ENCODE assay signal across 8 mouse cellular contexts in the genomic region with DNA sequence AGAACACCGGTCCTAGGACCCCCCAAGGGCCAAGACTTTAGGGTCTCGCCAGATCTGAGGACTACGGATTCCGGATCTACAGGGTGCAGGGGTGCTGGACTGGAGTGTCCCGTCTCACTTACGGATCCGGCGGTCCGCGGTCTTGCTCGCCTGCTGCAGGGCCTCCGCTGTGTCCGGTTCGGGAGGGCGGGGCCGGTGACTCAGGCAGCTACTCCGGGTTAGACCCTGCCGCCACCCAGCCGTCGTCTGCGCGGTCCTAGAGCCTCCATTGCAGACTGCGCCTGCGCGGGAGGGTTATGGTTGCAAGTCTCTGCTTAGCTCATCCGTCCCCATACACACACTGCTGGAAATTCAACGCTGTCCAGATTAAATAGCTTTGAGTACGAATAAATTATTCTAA. TPM values are rescaled to one million over a fixed set of nuclear protein-coding genes. Genes with fewer than 3 reads are reported as not detected.
A peak's percentile ranks its signal among the peaks of the same experiment; 100 is the strongest.
DNase-seq lines count a peak whose midpoint lies in the region; ATAC-seq lines count a peak whose summit lies in the region.

No protein-coding gene starts in this region.

- 0% methylated on average over 28 of the region's 28 CpGs for WGBS in heart, embryonic 14.5 days
- 1% methylated on average over 28 of the region's 28 CpGs for WGBS in liver, embryonic 13.5 days (ENCODE audit: insufficient replicate concordance)
- 0% methylated on average over 28 of the region's 28 CpGs for WGBS in stomach, embryonic 16.5 days

- ATAC-seq in erythroid progenitor cell, adult 5-6 weeks (replicated peaks; ENCODE audit: low FRiP score, poor library complexity, severe bottlenecking), result peak; percentile 88
- ATAC-seq in heart, embryonic 14.5 days (ENCODE audit: insufficient number of reproducible peaks, insufficient read depth, low FRiP score, low read depth), result peak; percentile 88
- ATAC-seq in liver, embryonic 13.5 days (ENCODE audit: low read depth), result peak; percentile 90
- peak; percentile 92 for ATAC-seq in stomach, embryonic 16.5 days (ENCODE audit: insufficient read depth, low FRiP score)

- H3K4me2 ChIP-seq in heart, embryonic 14.5 days (ENCODE audit: low read length), result peak overlapping the region; percentile 87
- peak overlapping the region; percentile 94 for H3K4me2 ChIP-seq in liver, embryonic 13.5 days
- H3K4me2 ChIP-seq in stomach, embryonic 16.5 days (ENCODE audit: low read depth, low read length), result peak overlapping the region; percentile 90

- H3K27me3 ChIP-seq in heart, embryonic 14.5 days (ENCODE audit: control insufficient read depth, insufficient read depth, low read length), result no peaks in the 10 kb centered on the region
- H3K27me3 ChIP-seq in liver, embryonic 13.5 days, result no peaks in the 10 kb centered on the region
- H3K27me3 ChIP-seq in stomach, embryonic 16.5 days (ENCODE audit: control insufficient read depth, insufficient read depth, low read length), result no peaks in the 10 kb centered on the region

- peaks cover 29% of the 10 kb centered on the region for H3K36me3 ChIP-seq in heart, embryonic 14.5 days (ENCODE audit: control insufficient read depth, insufficient read depth, low read length)
- H3K36me3 ChIP-seq in liver, embryonic 13.5 days, result peaks cover 30% of the 10 kb centered on the region
- peaks cover 10% of the 10 kb centered on the region; the same call in 1 of the 2 replicates for H3K36me3 ChIP-seq in stomach, embryonic 16.5 days (ENCODE audit: control insufficient read depth, insufficient read depth, low read length)

- peak overlapping the region; percentile 80 to 87 for H3K27ac ChIP-seq in heart, embryonic 14.5 days (replicated peaks in 1 of 2; ENCODE audit: control insufficient read depth in 1 of 2, insufficient read depth in 1 of 2, low read depth in 2 of 2, low read length in 2 of 2)
- peak overlapping the region; percentile 95 for H3K27ac ChIP-seq in liver, embryonic 13.5 days
- peak overlapping the region; percentile 96 for H3K27ac ChIP-seq in stomach, embryonic 16.5 days (ENCODE audit: low read length)

- no peaks in the 10 kb centered on the region for H3K9me3 ChIP-seq in heart, embryonic 14.5 days (ENCODE audit: control insufficient read depth, low read length)
- H3K9me3 ChIP-seq in liver, embryonic 13.5 days (replicated peaks), result no peaks in the 10 kb centered on the region
- no peaks in the 10 kb centered on the region for H3K9me3 ChIP-seq in stomach, embryonic 16.5 days (replicated peaks; ENCODE audit: control insufficient read depth, low read length)

- DNase-seq in CD4-positive helper T cell, adult 2 months (ENCODE audit: low read depth, low spot score), result peak; percentile 93
- peak; percentile 80 for DNase-seq in brain, embryonic 18.5 days (ENCODE audit: low read depth, low spot score)
- DNase-seq in kidney, postnatal 14 days, result peak; percentile 97
- DNase-seq in liver, embryonic 13.5 days, result peak; percentile 95
- DNase-seq in neural tube, embryonic 10.5 days (ENCODE audit: extremely low spot score, low spot score), result peak; percentile 97

- H3K4me1 ChIP-seq in heart, embryonic 14.5 days (ENCODE audit: control insufficient read depth in 2 of 2, insufficient read depth in 2 of 2, low read length in 2 of 2), result peaks cover 12 to 16% of the 10 kb centered on the region in 2 experiments
- peaks cover 43% of the 10 kb centered on the region for H3K4me1 ChIP-seq in liver, embryonic 13.5 days (replicated peaks)
- peaks cover 22% of the 10 kb centered on the region for H3K4me1 ChIP-seq in stomach, embryonic 16.5 days (ENCODE audit: control insufficient read depth, insufficient read depth, low read length)

- peak overlapping the region; percentile 71 to 75 for H3K4me3 ChIP-seq in heart, embryonic 14.5 days (ENCODE audit: control insufficient read depth in 1 of 2, insufficient read depth in 1 of 2, low read depth in 1 of 2, low read length in 2 of 2)
- peak overlapping the region; percentile 86 for H3K4me3 ChIP-seq in liver, embryonic 13.5 days (replicated peaks)
- H3K4me3 ChIP-seq in stomach, embryonic 16.5 days (replicated peaks; ENCODE audit: low read length), result peak overlapping the region; percentile 87

- peak overlapping the region; percentile 86 for H3K9ac ChIP-seq in heart, embryonic 14.5 days (ENCODE audit: low read length)
- H3K9ac ChIP-seq in liver, embryonic 13.5 days, result peak overlapping the region; percentile 90
- H3K9ac ChIP-seq in stomach, embryonic 16.5 days (ENCODE audit: low read length), result peak overlapping the region; percentile 86

RNA-seq across cellular contexts. Expression of gene Capns1, which starts 3.7 kb away (rescaled TPM):
- total RNA-seq in erythroid progenitor cell, adult 5-6 weeks (2015; ENCODE audit: low replicate concordance), result 161 and 183 TPM in 2 replicates
- total RNA-seq in erythroid progenitor cell, adult 5-6 weeks (2017; ENCODE audit: low replicate concordance), result 48.6 and 66.3 TPM in 2 replicates
- polyA plus RNA-seq in heart, embryonic 14.5 days (2014; fragmentation: Nextera tagmentation; extraction: Ambion mirVana), result 63.0 and 73.7 TPM in 2 replicates
- polyA plus RNA-seq in liver, embryonic 13.5 days (2015; fragmentation: Nextera tagmentation; extraction: Ambion mirVana), result 39.0 and 40.8 TPM in 2 replicates
- 90.0 and 98.5 TPM in 2 replicates for polyA plus RNA-seq in stomach, embryonic 16.5 days (2015; fragmentation: Nextera tagmentation; extraction: Ambion mirVana)

RNA-seq across cellular contexts. Expression of gene Cox7a1, which starts 10.9 kb away (rescaled TPM):
- total RNA-seq in erythroid progenitor cell, adult 5-6 weeks (2015; ENCODE audit: low replicate concordance), result not detected in 2 replicates
- not detected in 2 replicates for total RNA-seq in erythroid progenitor cell, adult 5-6 weeks (2017; ENCODE audit: low replicate concordance)
- 544 and 589 TPM in 2 replicates for polyA plus RNA-seq in heart, embryonic 14.5 days (2014; fragmentation: Nextera tagmentation; extraction: Ambion mirVana)
- polyA plus RNA-seq in liver, embryonic 13.5 days (2015; fragmentation: Nextera tagmentation; extraction: Ambion mirVana), result 4.2 and 4.8 TPM in 2 replicates
- polyA plus RNA-seq in stomach, embryonic 16.5 days (2015; fragmentation: Nextera tagmentation; extraction: Ambion mirVana), result 12.8 and 25.0 TPM in 2 replicates

RNA-seq across cellular contexts. Expression of gene Zfp146, which starts 25.3 kb away (rescaled TPM):
- 21.3 and 48.2 TPM in 2 replicates for total RNA-seq in erythroid progenitor cell, adult 5-6 weeks (2015; ENCODE audit: low replicate concordance)
- 33.2 and 35.6 TPM in 2 replicates for total RNA-seq in erythroid progenitor cell, adult 5-6 weeks (2017; ENCODE audit: low replicate concordance)
- 7.2 and 9.0 TPM in 2 replicates for polyA plus RNA-seq in heart, embryonic 14.5 days (2014; fragmentation: Nextera tagmentation; extraction: Ambion mirVana)
- polyA plus RNA-seq in liver, embryonic 13.5 days (2015; fragmentation: Nextera tagmentation; extraction: Ambion mirVana), result 4.8 and 6.2 TPM in 2 replicates
- polyA plus RNA-seq in stomach, embryonic 16.5 days (2015; fragmentation: Nextera tagmentation; extraction: Ambion mirVana), result 12.2 and 12.6 TPM in 2 replicates

RNA-seq across cellular contexts. Expression of gene Polr2i, which starts 36.9 kb away (rescaled TPM):
- total RNA-seq in erythroid progenitor cell, adult 5-6 weeks (2015; ENCODE audit: low replicate concordance), result 18.4 and 35.0 TPM in 2 replicates
- 0.76 and 26.8 TPM in 2 replicates for total RNA-seq in erythroid progenitor cell, adult 5-6 weeks (2017; ENCODE audit: low replicate concordance)
- 126 and 145 TPM in 2 replicates for polyA plus RNA-seq in heart, embryonic 14.5 days (2014; fragmentation: Nextera tagmentation; extraction: Ambion mirVana)
- polyA plus RNA-seq in liver, embryonic 13.5 days (2015; fragmentation: Nextera tagmentation; extraction: Ambion mirVana), result 67.1 and 70.0 TPM in 2 replicates
- 111 and 116 TPM in 2 replicates for polyA plus RNA-seq in stomach, embryonic 16.5 days (2015; fragmentation: Nextera tagmentation; extraction: Ambion mirVana)

RNA-seq across cellular contexts. Expression of gene Tbcb, which starts 37.2 kb away (rescaled TPM):
- 10.9 and 33.9 TPM in 2 replicates for total RNA-seq in erythroid progenitor cell, adult 5-6 weeks (2015; ENCODE audit: low replicate concordance)
- total RNA-seq in erythroid progenitor cell, adult 5-6 weeks (2017; ENCODE audit: low replicate concordance), result 15.0 and 29.7 TPM in 2 replicates
- polyA plus RNA-seq in heart, embryonic 14.5 days (2014; fragmentation: Nextera tagmentation; extraction: Ambion mirVana), result 137 and 144 TPM in 2 replicates
- polyA plus RNA-seq in liver, embryonic 13.5 days (2015; fragmentation: Nextera tagmentation; extraction: Ambion mirVana), result 62.1 and 63.7 TPM in 2 replicates
- 148 and 151 TPM in 2 replicates for polyA plus RNA-seq in stomach, embryonic 16.5 days (2015; fragmentation: Nextera tagmentation; extraction: Ambion mirVana)

Comparison
In these comparisons a context has a peak if more than half of its experiments do, and no peak if none do; other contexts are left out.
1. Peak in every context shown above with its lines: DNase-seq, ATAC-seq, H3K4me3 ChIP-seq and H3K27ac ChIP-seq.
2. RNA of gene Cox7a1, which starts 10.9 kb away (polyA plus RNA-seq): 544 to 589 TPM in heart, embryonic 14.5 days; 12.8 to 25.0 TPM in stomach, embryonic 16.5 days and 4.2 to 4.8 TPM in liver, embryonic 13.5 days; every median in the first group is over 10 times any median in the second.